Mouse (Mus musculus): ENCODE results near the gene Obsl1. TPM values are rescaled to one million over a fixed set of nuclear protein-coding genes. Genes with fewer than 3 reads are reported as not detected.

Obsl1 gene
- total and polyA plus RNA-seq, 3 experiments: 0.08 to 1.2 TPM; not detected in 1

DNA sequence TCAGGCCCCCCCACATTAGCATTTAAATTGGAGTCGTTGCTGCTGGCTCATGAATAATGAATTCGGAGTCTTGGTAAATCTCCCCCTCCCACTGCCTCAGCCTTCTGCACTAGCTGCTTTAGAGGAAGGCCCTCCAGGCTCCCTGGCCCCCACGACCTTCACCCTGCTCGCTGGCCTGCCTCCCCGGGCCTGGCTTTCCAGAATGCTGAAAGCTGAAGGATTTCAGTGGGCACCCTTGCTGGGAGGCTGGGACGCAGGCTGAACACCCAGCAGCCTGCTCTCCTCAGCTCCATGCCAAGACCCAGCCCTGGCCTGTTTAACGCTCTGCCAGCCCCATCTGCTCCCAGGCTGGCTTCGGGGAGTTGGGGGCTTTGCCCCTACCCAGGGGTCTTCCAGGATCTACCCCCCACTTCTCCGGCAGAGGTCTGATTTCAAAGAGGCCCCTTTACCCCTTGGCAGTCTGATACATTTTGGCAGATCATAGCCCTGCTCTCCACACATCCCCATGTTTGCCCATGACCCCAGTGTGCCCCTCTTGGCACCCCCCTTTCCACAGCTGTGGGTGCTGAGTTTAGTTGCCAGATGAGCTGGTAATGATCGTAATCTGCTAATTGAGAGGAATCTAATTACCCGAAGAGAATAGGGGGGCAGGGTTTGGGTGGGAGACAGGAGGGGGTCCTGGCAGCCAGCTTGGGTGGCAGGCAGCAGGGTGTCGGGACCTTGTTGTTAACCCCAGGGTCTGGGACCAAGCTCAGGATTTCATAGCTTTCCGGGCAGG lies 62.8 kb downstream of the Obsl1 start:
- DNase-seq (ENCODE audit: low read depth, low spot score): no peak
- Histone ChIP-seq H3K27me3 (ENCODE audit: control insufficient read depth in 1 of 2, insufficient read depth in 2 of 2, low read length in 2 of 2) (no peaks in the 10 kb centered on the region), H3K4me1 (ENCODE audit: control insufficient read depth in 1 of 2, insufficient read depth in 2 of 2, low read length in 2 of 2) (peaks cover 12 to 25% of the 10 kb centered on the region in 2 experiments; a peak in 3 of 4 replicates), H3K36me3 (ENCODE audit: control insufficient read depth in 1 of 2, insufficient read depth in 2 of 2, low read length in 2 of 2) (peaks cover 0 to 16% of the 10 kb centered on the region in 2 experiments; a peak in 2 of 4 replicates), H3K9ac (ENCODE audit: control insufficient read depth, low read depth, low read length, poor library complexity, severe bottlenecking) (no peak overlapping the region), H3K27ac (ENCODE audit: control insufficient read depth, low read depth, low read length) (no peak overlapping the region), H3K79me2 (ENCODE audit: control insufficient read depth, insufficient read depth, low read length, poor library complexity) (no peaks in the 10 kb centered on the region; the same call in 1 of the 2 replicates), H3K9me3 (replicated peaks; ENCODE audit: insufficient read depth, low read length) (no peaks in the 10 kb centered on the region), H3K4me3 (ENCODE audit: control insufficient read depth in 1 of 2, insufficient read depth in 1 of 2, low read depth in 2 of 2, low read length in 2 of 2) (no peak overlapping the region)
- no peak for TF ChIP-seq USF2 (IDR thresholded peaks at IDR 0.05; ENCODE audit: borderline replicate concordance in 1 of 2, insufficient read depth in 1 of 2, low read depth in 1 of 2, low read length in 2 of 2)
- TF ChIP-seq ZKSCAN1 (IDR thresholded peaks at IDR 0.05; ENCODE audit: low read depth, low read length): no peak
- TF ChIP-seq ETS1 (IDR thresholded peaks at IDR 0.05; ENCODE audit: low read depth, low read length): no peak

DNA sequence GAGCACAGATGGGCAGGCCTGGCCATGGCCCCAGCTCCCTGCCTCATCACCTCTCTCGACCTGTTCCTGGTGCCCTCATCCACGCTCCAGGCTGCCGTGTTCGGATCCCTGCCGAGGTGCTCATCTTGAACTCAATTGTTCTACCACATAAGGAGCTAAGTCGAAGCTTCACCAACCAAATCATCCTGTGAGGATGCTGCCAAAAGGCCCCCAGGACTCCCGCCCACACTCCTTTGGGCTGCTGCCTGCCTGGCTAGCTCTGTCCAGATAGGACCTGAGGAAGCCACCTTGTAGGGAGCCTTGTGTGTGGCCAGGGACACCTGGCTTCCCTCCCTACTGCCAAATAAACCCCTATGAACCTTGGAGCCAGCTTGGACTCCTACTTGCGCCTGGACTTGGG lies 63.4 kb downstream of the Obsl1 start:
- Histone ChIP-seq H3K27me3 (ENCODE audit: control insufficient read depth in 1 of 2, insufficient read depth in 2 of 2, low read length in 2 of 2) (no peaks in the 10 kb centered on the region), H3K36me3 (ENCODE audit: control insufficient read depth in 1 of 2, insufficient read depth in 2 of 2, low read length in 2 of 2) (peaks cover 0 to 12% of the 10 kb centered on the region in 2 experiments; a peak in 2 of 4 replicates), H3K9ac (ENCODE audit: control insufficient read depth, low read depth, low read length, poor library complexity, severe bottlenecking) (no peak overlapping the region), H3K79me2 (ENCODE audit: control insufficient read depth, insufficient read depth, low read length, poor library complexity) (no peaks in the 10 kb centered on the region; the same call in 1 of the 2 replicates), H3K27ac (ENCODE audit: control insufficient read depth, low read depth, low read length) (no peak overlapping the region), H3K4me3 (ENCODE audit: control insufficient read depth in 1 of 2, insufficient read depth in 1 of 2, low read depth in 2 of 2, low read length in 2 of 2) (no peak overlapping the region), H3K4me1 (ENCODE audit: control insufficient read depth in 1 of 2, insufficient read depth in 2 of 2, low read length in 2 of 2) (peaks cover 12 to 25% of the 10 kb centered on the region in 2 experiments; a peak in 3 of 4 replicates), H3K9me3 (replicated peaks; ENCODE audit: insufficient read depth, low read length) (no peaks in the 10 kb centered on the region)
- TF ChIP-seq MAX (IDR thresholded peaks at IDR 0.05; ENCODE audit: low read length) (no peak), USF2 (IDR thresholded peaks at IDR 0.05; ENCODE audit: borderline replicate concordance in 1 of 2, insufficient read depth in 1 of 2, low read depth in 1 of 2, low read length in 2 of 2) (no peak), MXI1 (IDR thresholded peaks at IDR 0.05; ENCODE audit: low read depth, low read length) (no peak), TAL1 (IDR thresholded peaks at IDR 0.05; ENCODE audit: low read length) (no peak), TCF12 (IDR thresholded peaks at IDR 0.05; ENCODE audit: low read depth, low read length) (no peak), ZC3H11A (IDR thresholded peaks at IDR 0.05; ENCODE audit: low read depth, low read length) (no peak), POLR2A (IDR thresholded peaks at IDR 0.05; ENCODE audit: control insufficient read depth in 1 of 2, insufficient read depth in 1 of 2, low read depth in 1 of 2, low read length in 2 of 2, poor library complexity in 1 of 2) (no peak), CHD1 (IDR thresholded peaks at IDR 0.05; ENCODE audit: low read depth, low read length) (no peak), SMC3 (IDR thresholded peaks at IDR 0.05; ENCODE audit: low read depth, low read length) (no peak), ZNF384 (IDR thresholded peaks at IDR 0.05; ENCODE audit: low read depth, low read length) (no peak), RAD21 (IDR thresholded peaks at IDR 0.05; ENCODE audit: low read depth, low read length) (no peak)
- DNase-seq (ENCODE audit: low read depth, low spot score): no peak

Measured in MEL (cell line).